Mouse (Mus musculus) thymus, postnatal 4 days (tissue): ENCODE measurements around the gene 1700025G04Rik.

Experiments used
- DNase-seq: peaks from one replicate; pipeline ENCODE4 v3.0.0; 2021

Gene 1700025G04Rik

DNA sequence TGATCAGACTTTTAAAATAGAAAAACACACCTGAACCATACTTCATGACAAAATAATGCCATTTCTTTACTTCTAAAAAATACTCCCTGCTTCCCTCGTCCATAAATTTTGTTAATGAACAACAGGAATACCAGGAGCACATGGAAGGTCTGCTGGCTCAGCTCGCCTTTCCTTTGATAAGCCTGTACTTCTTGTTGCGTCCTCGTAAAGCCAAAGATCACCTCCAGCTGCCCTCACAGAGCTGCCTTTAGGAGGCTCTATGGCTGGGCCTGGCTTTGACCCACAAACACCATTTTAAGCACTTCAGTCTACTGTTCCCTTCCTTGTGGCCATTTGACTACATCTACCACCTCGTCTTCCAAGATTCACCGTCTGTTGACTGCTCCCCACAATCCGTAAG lies 101.2 kb downstream of the 1700025G04Rik start:
- no peak for DNase-seq

GRCm38 (mm10) chr1:151988066-151988465 lies 101.9 kb downstream of the 1700025G04Rik start:
- DNase-seq, result no peak

- DNase-seq, result no peak
These were observed 103.7 kb downstream of the 1700025G04Rik start for GRCm38 (mm10) chr1:151986024-151986778.

- no peak for DNase-seq
These were observed 104.9 kb downstream of the 1700025G04Rik start for GRCm38 (mm10) chr1:151985056-151985455.

- no peak for DNase-seq
These were observed 105.9 kb downstream of the 1700025G04Rik start for GRCm38 (mm10) chr1:151983991-151984390.

- DNase-seq, result no peak
These were observed 109.4 kb downstream of the 1700025G04Rik start for GRCm38 (mm10) chr1:151980498-151980897.

GRCm38 (mm10) chr1:151979803-151980456 lies 110.0 kb downstream of the 1700025G04Rik start:
- no peak for DNase-seq

- DNase-seq, result no peak
These were observed 111.2 kb downstream of the 1700025G04Rik start for GRCm38 (mm10) chr1:151978751-151979150.

- DNase-seq, result no peak
These were observed 112.3 kb downstream of the 1700025G04Rik start for GRCm38 (mm10) chr1:151977596-151977995.

- no peak for DNase-seq
These were observed 113.1 kb downstream of the 1700025G04Rik start for GRCm38 (mm10) chr1:151976850-151977249.

GRCm38 (mm10) chr1:151975418-151976379 lies 114.2 kb downstream of the 1700025G04Rik start:
- no peak for DNase-seq

DNA sequence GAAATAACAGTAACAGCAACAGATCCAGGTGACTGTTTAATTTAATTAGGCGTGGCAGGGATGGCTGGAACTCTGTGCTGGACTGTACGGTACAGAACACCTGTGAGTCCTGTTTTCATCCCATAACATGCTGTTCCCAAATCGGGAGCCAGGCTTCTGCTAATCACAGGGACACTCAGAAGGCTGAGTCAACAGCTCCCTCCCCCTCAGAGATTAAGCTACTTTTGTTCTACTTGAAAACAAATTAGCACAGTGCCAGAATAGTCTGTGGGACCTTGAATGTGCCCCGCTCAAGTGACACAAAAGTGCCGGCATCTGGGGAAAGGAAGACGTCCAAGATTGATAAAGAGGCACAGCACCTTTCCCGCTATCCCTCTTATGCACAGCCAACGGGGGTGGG lies 115.0 kb downstream of the 1700025G04Rik start:
- no peak for DNase-seq

DNA sequence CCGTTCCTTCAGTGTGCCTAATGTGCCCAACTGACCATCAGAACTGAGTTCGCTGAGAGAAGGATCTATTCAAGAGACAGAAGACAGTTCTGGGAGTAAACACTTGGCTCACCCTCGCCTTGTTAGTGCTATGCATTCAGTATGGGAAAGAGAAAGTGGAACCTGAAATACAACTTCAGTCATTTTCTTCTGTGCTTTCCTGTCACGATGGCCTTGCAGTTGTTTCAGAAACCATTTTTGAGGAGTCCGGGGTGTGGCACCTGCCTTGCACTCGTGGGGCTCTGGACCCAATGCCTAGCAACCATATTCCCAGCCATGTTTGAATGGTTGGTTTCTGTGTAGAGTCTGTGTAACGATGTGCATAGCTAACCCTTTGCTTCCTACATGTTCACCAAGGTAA lies 115.5 kb downstream of the 1700025G04Rik start:
- no peak for DNase-seq

DNA sequence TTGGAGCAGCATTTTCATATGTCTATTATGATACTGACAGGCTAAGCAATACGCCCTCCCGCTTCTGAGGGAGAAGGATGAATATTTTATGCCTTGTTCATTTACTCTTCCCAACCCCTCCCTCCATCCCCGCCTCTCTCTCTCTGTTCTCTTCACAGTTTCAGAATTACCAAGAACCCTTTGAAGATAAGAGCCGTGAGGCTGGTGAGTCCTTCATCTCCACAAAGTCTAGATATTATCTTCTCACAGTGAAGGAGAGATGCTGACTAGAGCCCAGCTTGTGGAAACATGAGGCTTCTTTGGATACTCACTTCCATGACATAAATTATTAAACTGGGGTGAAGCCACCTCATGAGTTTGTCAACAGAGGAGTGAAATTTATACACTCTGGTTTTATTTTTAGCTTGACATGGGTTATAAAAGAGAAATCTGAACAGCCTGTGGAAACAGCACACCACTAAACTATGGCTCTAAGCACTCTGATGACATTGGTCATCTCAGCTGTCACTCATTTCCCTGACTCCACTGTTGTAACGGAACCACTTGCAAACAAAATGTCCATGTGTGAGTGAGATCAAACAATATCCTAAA lies 116.7 kb downstream of the 1700025G04Rik start:
- DNase-seq, result no peak

- DNase-seq, result no peak
These were observed 118.3 kb downstream of the 1700025G04Rik start for GRCm38 (mm10) chr1:151971581-151971980.

- no peak for DNase-seq
These were observed 121.8 kb downstream of the 1700025G04Rik start for GRCm38 (mm10) chr1:151968126-151968525.

GRCm38 (mm10) chr1:151964811-151965210 lies 125.1 kb downstream of the 1700025G04Rik start:
- no peak for DNase-seq

- DNase-seq, result no peak
These were observed 126.7 kb downstream of the 1700025G04Rik start for GRCm38 (mm10) chr1:151963248-151963647.

GRCm38 (mm10) chr1:151962078-151962477 lies 127.8 kb downstream of the 1700025G04Rik start:
- no peak for DNase-seq

GRCm38 (mm10) chr1:151961204-151961603 lies 128.7 kb downstream of the 1700025G04Rik start:
- no peak for DNase-seq

GRCm38 (mm10) chr1:151959010-151959409 lies 130.9 kb downstream of the 1700025G04Rik start:
- peak; percentile 22 for DNase-seq

DNA sequence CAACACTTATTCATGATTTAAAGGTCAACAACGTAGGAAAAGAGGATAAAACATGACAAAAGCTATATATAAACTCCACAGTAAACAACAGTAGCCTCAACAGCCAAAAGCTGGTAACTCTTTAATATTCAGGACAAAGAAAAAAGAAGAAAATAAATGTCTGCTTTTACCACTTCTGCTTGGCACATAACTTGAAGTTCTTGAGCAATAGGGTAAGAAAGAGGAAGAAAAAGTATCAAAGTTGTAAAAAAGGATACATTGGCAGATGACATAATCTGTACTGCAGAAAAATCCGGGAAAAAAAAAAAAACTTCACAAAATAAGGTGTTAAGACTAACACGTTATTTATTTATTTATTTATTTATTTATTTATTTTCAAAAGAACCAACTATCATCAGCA lies 131.5 kb downstream of the 1700025G04Rik start:
- DNase-seq, result no peak

GRCm38 (mm10) chr1:151957669-151958068 lies 132.3 kb downstream of the 1700025G04Rik start:
- DNase-seq, result no peak
